Mouse (Mus musculus) liver, adult 2 months (tissue): ENCODE measurements around the gene Try4. TPM values are rescaled to one million over a fixed set of nuclear protein-coding genes. Genes with fewer than 3 reads are reported as not detected.
A peak's percentile ranks its signal among the peaks of the same experiment; 100 is the strongest.
"Not testable (repeated sequence)": the region's sequence is repeated elsewhere in the genome, so short reads cannot be mapped to it uniquely, and the experiment has no call there.

Source experiments
- DNase-seq: peaks from one replicate; pipeline ENCODE4 v3.0.0-alpha.2; 2011; ENCODE audit warnings: low read depth, low spot score; ENCODE audit errors: extremely low read depth
- H3K27ac ChIP-seq: fragments of 200-500 bp; replicated peaks from 2 replicates; pipeline ENCODE4 v1.5.1; 2012; ENCODE audit warnings: low read depth, mild to moderate bottlenecking, control low read depth, inconsistent platforms, low read length; ENCODE audit not compliant: insufficient read depth
- H3K27me3 ChIP-seq: fragments of 200-500 bp; 2 replicates; pipeline ENCODE4 v1.6.1; 2012; ENCODE audit warnings: mild to moderate bottlenecking, moderate library complexity, low read length, inconsistent platforms; ENCODE audit not compliant: control insufficient read depth, insufficient read depth
- H3K36me3 ChIP-seq: fragments of 200-500 bp; 2 replicates; pipeline ENCODE4 v1.6.1; 2012; ENCODE audit warnings: low read length, inconsistent platforms; ENCODE audit not compliant: control insufficient read depth, insufficient read depth
- H3K4me1 ChIP-seq: fragments of 200-500 bp; 2 replicates; pipeline ENCODE4 v1.6.1; 2011; ENCODE audit warnings: low read length; ENCODE audit not compliant: control insufficient read depth, insufficient read depth
- H3K4me3 ChIP-seq: fragments of 200-500 bp; 2 replicates; pipeline ENCODE4 v1.5.1; 2011; ENCODE audit warnings: low read depth, mild to moderate bottlenecking, control low read depth, low read length, moderate library complexity; ENCODE audit not compliant: insufficient read depth
- H3K79me2 ChIP-seq: fragments of 200-500 bp; 2 replicates; pipeline ENCODE4 v1.6.1; 2012; ENCODE audit warnings: inconsistent platforms, mild to moderate bottlenecking, low read length, moderate library complexity; ENCODE audit not compliant: control insufficient read depth, insufficient read depth
- H3K9ac ChIP-seq: fragments of 200-500 bp; 2 replicates; pipeline ENCODE4 v1.6.1; 2012; ENCODE audit warnings: low read depth, mild to moderate bottlenecking, control low read depth, inconsistent platforms, low read length
- CTCF ChIP-seq: fragments of 200-500 bp; IDR thresholded peaks from 2 replicates; pipeline ENCODE4 v1.5.1; 2011; ENCODE audit warnings: low read depth, low read length, control low read depth
- POLR2A ChIP-seq: fragments of 200-500 bp; IDR thresholded peaks from 2 replicates; pipeline ENCODE4 v1.6.1; 2011; ENCODE audit warnings: low read length, control low read depth; ENCODE audit not compliant: insufficient read depth; ENCODE audit errors: extremely low read depth
- WGBS: fragments of 180-500 bp; shearing (Covaris S2); methylation state at CpG from one replicate; pipeline ENCODE4 v1.1.7; 2018; 5-methylcytosine and 5-hydroxymethylcytosine counted together
- polyA plus RNA-seq: library from polyadenylated mRNA; depleted of rRNA; stranded (reverse); fragments of >200 nt; gene quantifications from 2 replicates; pipeline ENCODE4 v1.2.3, GENCODE M21; 2012; rRNA removed
- total RNA-seq: library from RNA; depleted of rRNA; stranded (reverse); fragments of >200 nt; gene quantifications from 2 replicates; pipeline ENCODE4 v1.2.3, GENCODE M21; 2014; rRNA removed

Gene Try4
- 46.0 and 241 TPM in 2 replicates for total RNA-seq
- polyA plus RNA-seq: 0.44 and 1.2 TPM in 2 replicates

- TF ChIP-seq CTCF: no peak
- TF ChIP-seq POLR2A: no peak
These were observed at the start of gene Try4 for GRCm38 (mm10) chr6:41301969-41302368. Try4 (plus strand) TSS chr6:41302269.

GRCm38 (mm10) chr6:41253314-41253713 is 48.8 kb upstream of the Try4 start:
- not testable (repeated sequence) for H3K27ac ChIP-seq, DNase-seq, H3K4me1 ChIP-seq, H3K9ac ChIP-seq, H3K79me2 ChIP-seq, H3K4me3 ChIP-seq, H3K36me3 ChIP-seq, H3K27me3 ChIP-seq
- 87% methylated on average over 9 of the region's 9 CpGs for whole genome bisulfite sequencing

More at GRCm38 (mm10) chr6:41301969-41302368, at the start of gene Try4:
- Histone ChIP-seq H3K9ac (no peak within 1 kb of the TSS), H3K4me1 (no peaks in the 10 kb centered on the region), H3K27me3 (no peaks in the 10 kb centered on the region), H3K27ac (no peak within 1 kb of the TSS), H3K36me3 (no peaks in the 10 kb centered on the region), H3K4me3 (no peak within 1 kb of the TSS), H3K79me2 (no peaks in the 10 kb centered on the region)
- DNase-seq: no peak
- 33% methylated on average over 1 of the region's 1 CpGs for WGBS

GRCm38 (mm10) chr6:41256424-41256823 is 45.6 kb upstream of the Try4 start:
- H3K36me3 ChIP-seq: no peaks in the 10 kb centered on the region
- no peaks in the 10 kb centered on the region for H3K27me3 ChIP-seq
- 82% methylated on average over 2 of the region's 2 CpGs for whole genome bisulfite sequencing
- no peak for TF ChIP-seq CTCF
- no peak for TF ChIP-seq POLR2A
- no peak for DNase-seq
- H3K79me2 ChIP-seq: no peaks in the 10 kb centered on the region
- H3K4me1 ChIP-seq: no peaks in the 10 kb centered on the region
- no peak overlapping the region for H3K4me3 ChIP-seq
- H3K9ac ChIP-seq: no peak overlapping the region
- H3K27ac ChIP-seq: no peak overlapping the region

- Histone ChIP-seq H3K9ac (no peak overlapping the region), H3K27me3 (no peaks in the 10 kb centered on the region), H3K4me3 (no peak overlapping the region), H3K27ac (no peak overlapping the region), H3K79me2 (no peaks in the 10 kb centered on the region), H3K36me3 (no peaks in the 10 kb centered on the region), H3K4me1 (no peaks in the 10 kb centered on the region)
- TF ChIP-seq CTCF (no peak), POLR2A (no peak)
- WGBS: 69% methylated on average over 3 of the region's 3 CpGs
- no peak for DNase-seq
These were observed 44.6 kb upstream of the Try4 start for GRCm38 (mm10) chr6:41257432-41257831.

GRCm38 (mm10) chr6:41262796-41263195 is 39.3 kb upstream of the Try4 start:
- DNase-seq: peak; percentile 49
- 23% methylated on average over 3 of the region's 3 CpGs for WGBS
- TF ChIP-seq CTCF: peak; percentile 44
- no peak for TF ChIP-seq POLR2A

GRCm38 (mm10) chr6:41266140-41266539 is 35.9 kb upstream of the Try4 start:
- no peak for DNase-seq
- no peak for TF ChIP-seq POLR2A
- no peak for TF ChIP-seq CTCF
- no peak overlapping the region for H3K4me3 ChIP-seq
- no peaks in the 10 kb centered on the region for H3K4me1 ChIP-seq
- H3K79me2 ChIP-seq: no peaks in the 10 kb centered on the region
- H3K27ac ChIP-seq: no peak overlapping the region
- H3K27me3 ChIP-seq: no peaks in the 10 kb centered on the region
- no peak overlapping the region for H3K9ac ChIP-seq
- WGBS: 82% methylated on average over 6 of the region's 6 CpGs
- no peaks in the 10 kb centered on the region for H3K36me3 ChIP-seq

More at GRCm38 (mm10) chr6:41262796-41263195, 39.3 kb upstream of the Try4 start:
- Histone ChIP-seq H3K27ac (no peak overlapping the region), H3K4me3 (no peak overlapping the region), H3K27me3 (no peaks in the 10 kb centered on the region), H3K79me2 (no peaks in the 10 kb centered on the region), H3K36me3 (no peaks in the 10 kb centered on the region), H3K4me1 (no peaks in the 10 kb centered on the region), H3K9ac (no peak overlapping the region)
